Mouse (Mus musculus) ES-Bruce4 (cell line): Measurements from ENCODE around the gene Gfer.

Experiments used
- CTCF ChIP-seq: IDR thresholded peaks from one replicate; pipeline ENCODE4 v1.8.1; 2011; ENCODE audit warnings: low read depth, low read length
- EP300 ChIP-seq: IDR thresholded peaks from 2 replicates; pipeline ENCODE4 v1.6.1; 2011; ENCODE audit warnings: low read depth, low read length; ENCODE audit not compliant: insufficient read depth

GRCm38 (mm10) chr17:24715556-24715955, 19.6 kb upstream of the Gfer start:
- TF ChIP-seq EP300 (no peak), CTCF (no peak)
